Mouse (Mus musculus): Measurements from ENCODE around the gene Ercc6.

Ercc6 gene

DNA sequence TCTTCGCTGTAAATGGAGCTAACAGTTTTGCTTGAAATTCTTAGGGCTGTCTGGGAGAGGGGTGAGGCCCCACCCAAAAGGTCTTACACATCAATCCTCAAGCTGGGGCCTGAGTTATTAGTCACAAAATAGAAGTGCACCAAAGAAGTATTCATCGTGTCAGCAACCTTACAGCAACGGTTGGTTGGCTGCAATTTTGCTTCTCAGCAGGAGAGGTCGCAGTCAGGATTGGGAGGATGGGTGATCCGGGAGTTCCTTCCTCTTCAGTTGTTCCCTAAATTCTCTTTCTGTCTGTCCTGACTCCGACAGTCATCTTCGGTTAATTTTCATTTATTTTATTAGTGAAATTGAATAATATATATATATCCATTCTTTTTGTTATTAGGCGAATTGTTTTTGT is 59.2 kb downstream of the Ercc6 start:
- no peak for DNase-seq (ENCODE audit: low read depth, low spot score)

- DNase-seq (ENCODE audit: low read depth, low spot score), result no peak
Observed at GRCm38 (mm10) chr14:32578420-32578819, 65.1 kb downstream of the Ercc6 start.

DNA sequence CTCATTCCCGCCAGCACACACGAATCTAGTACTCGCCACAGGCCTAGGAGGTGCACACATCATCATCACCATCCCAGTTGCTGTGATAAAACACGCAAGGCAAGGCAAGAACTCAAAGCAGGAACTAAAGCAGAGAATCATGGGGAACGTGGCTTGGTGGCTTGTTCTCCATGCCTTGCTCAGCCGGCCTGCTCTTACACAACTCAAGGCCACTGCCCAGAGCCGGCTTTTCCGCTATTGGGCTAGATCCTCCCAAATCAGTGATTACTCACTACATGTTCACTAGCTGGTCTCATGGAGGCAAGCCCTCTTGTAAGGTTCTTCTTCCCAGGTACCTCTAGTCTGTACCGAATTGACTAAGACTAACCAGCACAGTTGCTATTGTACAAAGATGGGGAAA is 70.4 kb downstream of the Ercc6 start:
- DNase-seq (ENCODE audit: low read depth, low spot score), result no peak

DNA sequence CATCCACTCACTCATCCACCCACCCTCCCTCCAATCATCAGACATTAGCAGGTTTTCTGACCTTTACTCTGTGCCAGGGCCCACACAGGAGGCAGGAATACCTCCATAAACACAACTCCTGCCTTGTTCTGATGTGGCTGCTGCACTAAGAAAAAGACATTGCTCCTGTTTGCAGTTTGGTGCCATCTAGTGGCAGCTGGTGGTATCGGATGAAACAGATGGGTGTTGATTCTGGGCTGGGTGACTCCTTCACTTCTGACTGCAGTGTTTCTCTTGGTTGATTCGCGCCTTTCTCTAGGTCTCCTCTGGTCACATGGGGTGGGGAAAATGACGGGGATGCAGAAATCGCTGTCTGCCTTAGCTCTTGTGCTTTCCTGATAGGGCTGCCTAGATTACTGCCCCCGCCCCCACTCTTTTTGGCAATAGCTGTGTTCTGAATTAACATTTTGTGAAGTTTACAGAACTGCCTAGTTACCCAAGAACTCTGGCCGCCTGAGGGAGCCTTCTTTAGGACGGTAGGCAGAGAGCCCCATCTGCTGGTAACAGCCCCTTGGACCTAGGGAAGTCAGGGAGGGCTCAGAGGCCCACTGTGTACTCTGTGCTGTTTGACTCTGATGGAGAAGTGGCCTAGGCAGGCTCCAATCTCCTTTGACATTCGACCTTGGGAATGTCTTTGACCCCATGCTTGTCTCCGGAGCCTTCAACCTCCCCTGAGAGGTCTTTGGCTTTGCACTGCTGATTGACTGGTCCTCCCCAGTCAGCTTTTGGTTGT is 73.9 kb downstream of the Ercc6 start:
- peak; percentile 64 for DNase-seq (ENCODE audit: low read depth, low spot score)

DNA sequence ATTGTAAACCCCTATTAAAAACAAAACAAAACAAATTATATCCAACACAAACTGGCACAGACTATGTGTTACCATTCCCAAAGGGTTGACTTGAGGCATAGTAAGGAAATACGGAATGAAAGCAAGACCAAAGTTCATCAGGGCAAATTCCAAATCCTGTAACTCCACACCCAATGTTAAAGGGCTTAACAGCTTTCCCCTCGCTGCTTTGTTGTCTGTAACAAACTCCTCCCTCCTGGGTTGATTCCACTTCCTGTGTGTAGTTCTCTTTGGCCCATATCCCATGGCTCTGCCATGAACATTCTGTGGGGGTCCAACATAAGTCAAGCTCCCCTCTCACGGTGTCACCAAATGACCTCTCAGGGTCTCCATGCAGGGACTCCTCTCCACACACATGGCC is 77.1 kb downstream of the Ercc6 start:
- no peak for DNase-seq (ENCODE audit: low read depth, low spot score)

DNA sequence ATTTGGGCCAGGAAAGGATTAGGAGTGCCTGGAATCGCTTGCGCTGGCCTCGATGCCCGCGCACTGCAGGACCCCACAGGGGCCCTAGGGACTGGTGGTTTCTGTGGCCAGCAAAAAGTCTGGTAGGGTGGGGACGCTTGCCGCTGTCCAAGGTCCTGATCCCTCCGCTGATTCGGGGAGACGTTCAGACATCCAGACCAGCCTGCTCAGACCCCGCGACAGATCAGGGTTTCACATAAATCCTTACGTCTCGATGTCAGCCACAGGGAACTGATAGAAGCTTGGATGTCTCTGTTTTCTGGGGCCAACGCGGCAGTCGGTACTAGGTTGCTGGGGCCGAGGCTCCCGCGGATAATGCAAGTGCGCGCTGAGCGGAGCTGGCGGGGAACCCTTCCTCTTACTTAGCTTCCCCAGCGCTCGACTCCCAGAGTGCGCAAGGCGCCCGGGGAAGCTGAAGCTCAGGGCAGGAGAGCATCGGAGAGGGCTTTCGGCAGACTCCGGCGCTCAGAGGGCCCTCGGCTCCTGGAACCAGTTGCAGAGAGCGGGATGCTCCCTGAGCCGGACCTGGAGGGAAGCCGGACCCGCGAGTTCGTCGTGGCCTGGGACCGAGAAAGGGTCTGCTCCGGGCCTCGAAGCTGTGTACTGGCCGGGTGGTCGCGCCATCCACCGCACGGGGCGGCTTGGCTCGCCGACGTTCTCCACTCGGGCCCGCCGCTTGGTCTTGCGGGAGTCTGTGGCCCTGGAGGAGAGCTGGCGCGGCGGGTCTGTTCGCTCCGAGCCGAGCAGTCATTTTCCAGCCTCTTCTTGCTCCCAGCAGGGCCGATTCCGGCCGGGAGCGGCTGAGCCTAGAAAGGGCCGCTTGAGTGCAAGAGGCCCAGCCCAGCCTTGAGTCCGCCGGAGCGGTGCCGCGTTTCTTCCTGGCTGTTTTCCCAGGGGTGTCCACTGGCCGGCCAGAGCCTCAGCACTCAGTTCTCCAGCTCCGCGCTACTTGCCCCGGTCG is 84.2 kb downstream of the Ercc6 start:
- peak; percentile 76 for DNase-seq (ENCODE audit: low read depth, low spot score)

- no peak for DNase-seq (ENCODE audit: low read depth, low spot score)
Observed at GRCm38 (mm10) chr14:32598437-32599219, 85.3 kb downstream of the Ercc6 start.

DNA sequence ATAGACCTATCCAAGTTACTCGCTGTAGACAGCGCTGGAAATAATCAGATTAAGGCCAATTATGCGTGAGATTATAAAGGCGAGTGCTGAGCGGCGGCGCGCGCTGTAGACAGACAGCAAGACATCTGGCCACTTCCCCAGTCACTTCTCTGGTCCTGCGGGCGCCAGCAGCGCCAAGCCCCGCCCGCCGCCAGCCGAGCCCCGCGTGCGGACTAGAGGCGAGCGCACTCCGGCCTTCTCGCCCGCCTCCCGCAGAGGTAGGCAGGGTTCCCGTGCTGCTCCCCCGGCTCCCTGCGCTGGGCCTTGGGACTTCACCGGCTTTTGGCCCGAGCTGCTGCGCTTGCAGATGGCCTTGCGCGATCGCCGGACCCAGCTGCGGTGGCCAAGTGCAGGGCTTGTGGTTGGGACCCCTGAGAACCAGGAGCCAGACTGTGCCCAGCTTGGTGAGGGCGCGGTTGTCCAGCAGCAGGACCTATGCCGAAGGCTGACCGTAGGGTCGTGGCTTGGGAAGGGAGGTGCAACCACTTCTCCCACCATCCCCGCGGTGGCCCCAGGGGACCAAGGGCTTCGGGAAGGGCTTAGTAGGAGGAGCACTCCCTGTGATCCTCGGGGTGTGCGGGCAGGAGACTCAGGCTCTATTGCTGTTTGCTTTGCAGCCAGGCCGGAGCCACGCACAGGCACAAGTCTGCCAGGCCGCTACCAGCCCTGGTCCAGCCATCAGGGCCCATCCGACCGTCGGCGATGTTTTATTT is 86.1 kb downstream of the Ercc6 start, which contains the start of gene Prrxl1:
Gene Prrxl1, plus strand, starts transcription at position 118 of the 752 bp plus-strand sequence.
- DNase-seq (ENCODE audit: low read depth, low spot score), result no peak

- DNase-seq (ENCODE audit: low read depth, low spot score), result no peak
Observed at GRCm38 (mm10) chr14:32600110-32600509, 86.8 kb downstream of the Ercc6 start.

- no peak for DNase-seq (ENCODE audit: low read depth, low spot score)
Observed at GRCm38 (mm10) chr14:32605508-32605907, 92.2 kb downstream of the Ercc6 start.

GRCm38 (mm10) chr14:32606316-32606715 is 93.0 kb downstream of the Ercc6 start:
- no peak for DNase-seq (ENCODE audit: low read depth, low spot score)

GRCm38 (mm10) chr14:32609392-32609791 is 96.1 kb downstream of the Ercc6 start:
- no peak for DNase-seq (ENCODE audit: low read depth, low spot score)

DNA sequence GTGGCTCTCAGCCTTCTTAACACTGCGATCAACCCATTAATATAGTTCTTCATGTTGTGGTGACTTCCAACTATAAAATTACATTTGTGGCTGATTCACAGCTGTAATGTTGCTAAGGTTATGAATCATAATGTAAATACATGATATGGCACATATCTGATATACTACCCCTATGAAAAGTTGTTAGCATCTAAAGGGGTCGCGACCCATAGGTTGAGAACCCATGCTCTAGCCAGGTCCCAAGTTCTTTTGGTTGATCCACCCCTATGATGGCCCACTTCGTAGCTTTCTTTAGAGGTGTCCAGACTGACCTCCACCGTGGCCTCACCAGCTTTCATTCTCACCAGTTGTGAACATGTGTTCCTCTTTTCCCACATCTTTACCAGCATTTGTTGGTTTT is 103.9 kb downstream of the Ercc6 start:
- no peak for DNase-seq (ENCODE audit: low read depth, low spot score)

- no peak for DNase-seq (ENCODE audit: low read depth, low spot score)
Observed at GRCm38 (mm10) chr14:32624245-32624644, 110.9 kb downstream of the Ercc6 start.

GRCm38 (mm10) chr14:32624811-32625210 is 111.5 kb downstream of the Ercc6 start:
- DNase-seq (ENCODE audit: low read depth, low spot score), result no peak

DNA sequence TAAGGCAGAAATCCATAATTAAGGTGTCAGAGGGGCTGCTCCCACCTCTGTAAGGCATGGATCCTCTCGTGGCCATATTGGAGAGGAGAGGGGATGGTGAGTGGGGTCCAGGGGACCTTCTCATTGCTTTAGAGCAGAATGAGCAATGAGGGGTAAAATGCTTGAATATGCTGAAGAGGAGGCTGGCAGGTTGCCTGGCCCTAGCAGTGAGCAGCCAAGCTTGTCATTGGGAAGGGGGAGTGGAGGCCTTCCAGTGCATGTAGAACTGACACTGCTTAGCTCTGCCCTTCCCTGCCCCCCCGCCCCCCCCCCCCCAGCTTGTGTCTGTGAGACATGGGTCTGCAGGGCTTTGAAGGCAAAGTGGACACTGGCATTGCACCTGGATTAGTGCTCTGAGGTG is 114.0 kb downstream of the Ercc6 start:
- DNase-seq (ENCODE audit: low read depth, low spot score), result no peak

DNA sequence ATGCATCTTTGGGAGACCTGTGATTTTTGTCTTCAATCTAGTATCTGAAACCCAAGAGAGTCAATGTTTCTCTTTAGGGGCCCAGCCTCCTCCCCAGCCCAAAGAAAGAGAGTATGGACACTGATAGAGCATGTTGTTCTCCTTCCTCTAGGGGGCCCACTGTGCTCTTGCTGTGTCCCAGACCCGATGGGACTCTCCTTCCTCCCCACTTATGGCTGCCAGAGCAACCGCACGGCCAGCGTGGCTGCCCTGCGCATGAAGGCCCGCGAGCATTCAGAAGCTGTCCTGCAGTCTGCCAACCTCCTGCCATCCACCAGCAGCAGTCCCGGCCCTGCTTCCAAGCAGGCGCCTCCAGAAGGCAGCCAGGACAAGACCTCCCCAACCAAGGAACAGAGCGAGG is 115.3 kb downstream of the Ercc6 start:
- DNase-seq (ENCODE audit: low read depth, low spot score), result no peak
